Mouse (Mus musculus) liver, adult 2 months (tissue): ENCODE measurements around the gene Prdm16.

Experiments used
- CTCF ChIP-seq: fragments of 200-500 bp; IDR thresholded peaks from 2 replicates; pipeline ENCODE4 v1.5.1; 2011; ENCODE audit warnings: low read depth, low read length, control low read depth
- POLR2A ChIP-seq: fragments of 200-500 bp; IDR thresholded peaks from 2 replicates; pipeline ENCODE4 v1.6.1; 2011; ENCODE audit warnings: low read length, control low read depth; ENCODE audit not compliant: insufficient read depth; ENCODE audit errors: extremely low read depth

- TF ChIP-seq CTCF (no peak), POLR2A (no peak)
These were observed 300.9 kb downstream of the Prdm16 start, which contains the start of gene B230104I21Rik for GRCm38 (mm10) chr4:154335761-154336160.
